Mouse (Mus musculus) liver, embryonic 13.5 days (tissue): ENCODE measurements around the gene Tufm. TPM values are rescaled to one million over a fixed set of nuclear protein-coding genes. Genes with fewer than 3 reads are reported as not detected.
A peak's percentile ranks its signal among the peaks of the same experiment; 100 is the strongest.

Source experiments
- ATAC-seq: fragments of 200-750 bp; cut with Nextera tagmentation; 2 replicates; pipeline ENCODE4 v1.8.0; 2017; ENCODE audit warnings: low read depth, mild to moderate bottlenecking, moderate number of reproducible peaks, moderate library complexity
- DNase-seq: peaks from one replicate; pipeline ENCODE4 v3.0.0; 2022
- H3K27ac ChIP-seq: fragments of 300-500 bp; sonication (generic); 2 replicates; pipeline ENCODE4 v1.5.1; 2015; ENCODE audit warnings: moderate library complexity, mild to moderate bottlenecking, inconsistent platforms
- H3K27me3 ChIP-seq: fragments of 300-500 bp; sonication (generic); 2 replicates; pipeline ENCODE4 v1.6.1; 2015; ENCODE audit warnings: mild to moderate bottlenecking, inconsistent platforms
- H3K36me3 ChIP-seq: fragments of 300-500 bp; sonication (generic); 2 replicates; pipeline ENCODE4 v1.6.1; 2015; ENCODE audit warnings: mild to moderate bottlenecking, inconsistent platforms
- H3K4me1 ChIP-seq: fragments of 300-500 bp; sonication (generic); replicated peaks from 2 replicates; pipeline ENCODE4 v1.6.1; 2015; ENCODE audit warnings: inconsistent platforms
- H3K4me2 ChIP-seq: fragments of 300-500 bp; sonication (generic); 2 replicates; pipeline ENCODE4 v1.6.1; 2015; ENCODE audit warnings: inconsistent platforms, mild to moderate bottlenecking, moderate library complexity
- H3K4me3 ChIP-seq: fragments of 300-500 bp; sonication (generic); replicated peaks from 2 replicates; pipeline ENCODE4 v1.5.1; 2015; ENCODE audit warnings: mild to moderate bottlenecking, inconsistent platforms
- H3K9ac ChIP-seq: fragments of 300-500 bp; sonication (generic); 2 replicates; pipeline ENCODE4 v1.6.1; 2015; ENCODE audit warnings: mild to moderate bottlenecking, inconsistent platforms
- H3K9me3 ChIP-seq: fragments of 300-500 bp; sonication (generic); replicated peaks from 2 replicates; pipeline ENCODE4 v1.6.1; 2016; ENCODE audit warnings: inconsistent platforms
- WGBS: fragments of 180-500 bp; shearing (Covaris S2); methylation state at CpG from one replicate; pipeline ENCODE4 v1.1.7; 2015; ENCODE audit not compliant: insufficient replicate concordance; 5-methylcytosine and 5-hydroxymethylcytosine counted together
- polyA plus RNA-seq: library from polyadenylated mRNA; unstranded; fragments of >200 nt; fragmentation: Nextera tagmentation; extraction: Ambion mirVana; gene quantifications from 2 replicates; pipeline ENCODE4 v1.2.1, GENCODE M21; 2015

Tufm gene
- polyA plus RNA-seq, 1 experiment from 2014 or later, result 111 TPM

DNA sequence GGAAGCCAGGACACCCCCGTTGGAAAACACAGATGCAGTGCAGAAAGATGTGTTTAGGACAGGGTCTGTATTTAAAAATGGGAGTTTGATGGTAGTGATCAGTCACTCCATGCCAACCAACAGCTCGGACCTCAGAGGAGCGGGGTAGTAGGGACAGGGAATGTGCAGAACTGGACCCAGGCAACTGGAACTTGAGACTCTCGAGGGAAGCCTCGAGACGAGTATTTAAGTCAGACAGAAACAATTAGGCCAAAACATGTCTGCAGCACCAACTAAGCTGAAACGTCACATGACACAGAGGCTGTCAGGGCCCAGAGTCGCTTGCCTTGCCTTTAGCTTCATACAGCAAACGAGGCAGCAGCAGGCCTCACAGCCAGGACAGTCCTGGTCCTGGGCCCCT lies 21.0 kb upstream of the Tufm start:
- DNase-seq (no peak), ATAC-seq (no peak)
- Histone ChIP-seq H3K9me3 (no peaks in the 10 kb centered on the region), H3K4me1 (peaks cover 47% of the 10 kb centered on the region), H3K9ac (no peak overlapping the region), H3K36me3 (peaks cover 48% of the 10 kb centered on the region), H3K27ac (no peak overlapping the region), H3K4me2 (no peak overlapping the region), H3K4me3 (no peak overlapping the region), H3K27me3 (no peaks in the 10 kb centered on the region; the same call in 1 of the 2 replicates)
- WGBS, result 63% methylated on average over 9 of the region's 9 CpGs

DNA sequence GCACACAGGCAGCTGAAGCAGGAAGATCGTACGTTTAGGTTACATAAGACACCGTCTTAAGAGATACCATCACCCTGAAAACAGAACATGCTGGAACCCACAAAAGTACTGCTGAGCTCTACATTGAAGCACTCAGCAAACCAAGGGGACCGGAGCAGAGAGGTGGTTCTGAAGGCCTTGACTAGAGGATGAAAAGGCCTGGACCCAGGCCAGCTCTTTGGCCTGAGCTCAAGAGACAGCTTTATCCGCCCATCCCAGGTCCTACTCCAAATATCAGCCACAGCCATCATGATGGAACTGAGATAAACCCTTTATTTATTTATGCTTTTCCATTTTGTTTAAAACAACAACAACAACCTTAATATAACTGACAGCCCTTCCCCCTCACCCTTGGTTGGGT lies 20.5 kb upstream of the Tufm start:
- Histone ChIP-seq H3K27me3 (no peaks in the 10 kb centered on the region; the same call in 1 of the 2 replicates), H3K36me3 (peaks cover 54% of the 10 kb centered on the region), H3K4me1 (peaks cover 53% of the 10 kb centered on the region), H3K4me2 (no peak overlapping the region), H3K27ac (no peak overlapping the region), H3K4me3 (no peak overlapping the region), H3K9me3 (no peaks in the 10 kb centered on the region), H3K9ac (no peak overlapping the region)
- WGBS, result 66% methylated on average over 5 of the region's 5 CpGs
- no peak for DNase-seq
- ATAC-seq, result no peak

DNA sequence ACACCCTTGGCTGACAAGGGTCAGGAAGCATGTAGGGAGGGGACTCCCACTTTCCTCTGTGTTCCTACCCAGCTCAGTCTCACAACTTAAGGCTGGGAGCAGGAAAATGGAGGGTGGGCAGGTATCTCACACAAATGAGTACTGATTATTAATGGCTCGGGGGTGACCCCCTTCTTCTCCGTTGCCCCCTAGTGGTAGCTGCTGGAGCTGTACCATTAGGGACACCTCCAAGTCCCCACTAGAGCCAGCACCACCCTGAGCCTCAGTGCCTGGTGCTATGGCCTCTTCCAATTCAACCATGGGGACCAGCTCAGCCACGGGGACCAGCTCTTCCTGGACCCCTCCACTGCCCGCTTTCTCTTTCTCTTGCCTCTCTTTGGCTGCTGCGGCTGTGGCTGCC lies 19.9 kb upstream of the Tufm start:
- Histone ChIP-seq H3K27me3 (no peaks in the 10 kb centered on the region; the same call in 1 of the 2 replicates), H3K9ac (no peak overlapping the region), H3K4me3 (no peak overlapping the region), H3K9me3 (no peaks in the 10 kb centered on the region), H3K36me3 (peaks cover 59% of the 10 kb centered on the region), H3K4me2 (no peak overlapping the region), H3K27ac (no peak overlapping the region), H3K4me1 (peaks cover 58% of the 10 kb centered on the region)
- 45% methylated on average over 5 of the region's 5 CpGs for WGBS
- DNase-seq (peak; percentile 40), ATAC-seq (peak; percentile 32; the same call in 1 of the 2 replicates)

DNA sequence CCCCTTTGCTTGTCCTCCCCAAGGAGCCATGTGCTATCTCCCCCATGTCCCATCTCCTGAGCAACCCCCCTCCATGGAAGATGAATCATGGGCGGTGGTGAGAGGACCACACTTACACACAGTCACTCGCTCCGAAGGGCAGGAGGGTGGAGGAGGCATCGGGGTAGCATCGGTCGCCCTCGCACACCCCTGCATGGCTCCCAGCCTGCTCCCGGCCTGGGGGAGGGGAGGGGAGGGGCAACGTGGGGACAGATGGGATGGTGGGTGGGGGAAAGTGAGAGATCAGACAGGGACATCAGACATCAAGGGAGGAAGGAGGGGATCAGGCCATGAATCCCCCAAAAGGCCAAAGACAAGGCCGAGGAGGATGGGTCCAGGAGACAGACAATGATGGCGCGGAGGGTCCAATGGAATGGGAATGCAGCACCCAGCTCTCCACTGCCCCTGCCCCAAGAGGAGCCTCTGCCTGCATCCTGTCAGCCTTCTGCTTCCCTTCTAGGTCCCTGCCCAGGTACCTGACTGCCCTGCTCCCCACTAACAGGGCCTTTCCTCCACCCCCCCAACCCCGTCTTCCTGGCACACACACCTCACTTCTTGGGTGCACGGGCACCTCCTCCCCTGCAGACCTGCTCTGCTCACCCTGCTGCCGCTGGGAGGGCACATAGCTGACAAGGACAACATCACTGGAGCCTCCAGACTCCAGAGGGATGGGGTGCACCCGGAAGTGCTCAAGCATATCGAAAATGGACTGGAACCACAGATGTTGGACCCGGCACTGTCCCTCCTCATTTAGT lies 19.1 kb upstream of the Tufm start:
- H3K4me2 ChIP-seq, result no peak overlapping the region
- ATAC-seq (no peak), DNase-seq (no peak)
- WGBS, result 84% methylated on average over 18 of the region's 18 CpGs
- H3K9me3 ChIP-seq, result no peaks in the 10 kb centered on the region
- peaks cover 64% of the 10 kb centered on the region for H3K4me1 ChIP-seq
- peaks cover 66% of the 10 kb centered on the region for H3K36me3 ChIP-seq
- H3K4me3 ChIP-seq, result no peak overlapping the region
- no peak overlapping the region for H3K27ac ChIP-seq
- no peaks in the 10 kb centered on the region; the same call in 1 of the 2 replicates for H3K27me3 ChIP-seq
- H3K9ac ChIP-seq, result no peak overlapping the region

DNA sequence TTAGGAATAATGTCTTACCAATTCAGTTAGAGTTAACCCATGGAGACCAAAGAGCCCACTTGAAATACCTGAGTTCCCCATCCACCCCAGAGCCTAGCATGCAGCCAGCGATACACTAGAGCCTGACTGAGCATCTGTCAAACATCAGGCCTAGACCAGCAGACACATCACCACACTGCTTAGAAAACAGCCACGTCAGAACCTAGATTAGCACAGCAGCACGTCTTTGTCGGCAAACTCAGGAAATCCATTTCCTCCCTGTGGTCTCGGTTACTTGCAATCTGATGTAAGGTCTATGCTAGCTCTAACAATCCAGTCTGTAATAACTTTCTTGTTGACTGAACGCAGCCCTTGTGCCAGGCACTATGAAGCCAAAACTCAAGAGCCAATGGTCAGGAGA lies 17.1 kb upstream of the Tufm start:
- WGBS, result 21% methylated on average over 6 of the region's 6 CpGs
- Histone ChIP-seq H3K9me3 (no peaks in the 10 kb centered on the region), H3K27me3 (no peaks in the 10 kb centered on the region), H3K9ac (no peak overlapping the region), H3K4me2 (no peak overlapping the region), H3K4me3 (no peak overlapping the region), H3K27ac (peak overlapping the region; percentile 51), H3K36me3 (peaks cover 66% of the 10 kb centered on the region), H3K4me1 (peaks cover 61% of the 10 kb centered on the region)
- ATAC-seq (no peak), DNase-seq (no peak)

DNA sequence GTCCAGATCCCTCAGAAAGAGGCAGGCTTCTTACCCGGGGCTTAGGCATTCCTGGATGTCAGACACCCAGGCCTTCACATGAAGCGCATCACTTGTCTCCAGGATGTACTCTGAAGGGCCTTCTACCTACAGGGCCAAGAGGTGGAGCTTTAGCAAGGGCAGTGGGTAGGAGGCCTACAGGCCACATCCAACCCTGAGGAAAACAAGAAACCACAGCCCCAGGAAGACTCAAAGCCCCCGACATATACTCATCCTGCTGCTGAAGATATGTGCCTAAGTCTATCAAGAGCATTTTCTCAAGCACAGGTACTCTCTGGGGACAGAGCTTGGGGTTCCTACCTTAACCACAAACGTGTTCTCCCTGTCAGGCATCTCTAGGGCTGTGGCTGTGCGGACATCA lies 15.8 kb upstream of the Tufm start:
- Histone ChIP-seq H3K9ac (no peak overlapping the region), H3K27me3 (no peaks in the 10 kb centered on the region), H3K4me2 (no peak overlapping the region), H3K4me1 (peaks cover 58% of the 10 kb centered on the region), H3K27ac (no peak overlapping the region), H3K4me3 (no peak overlapping the region), H3K36me3 (peaks cover 64% of the 10 kb centered on the region), H3K9me3 (no peaks in the 10 kb centered on the region)
- ATAC-seq (no peak), DNase-seq (no peak)
- 64% methylated on average over 5 of the region's 5 CpGs for WGBS

DNA sequence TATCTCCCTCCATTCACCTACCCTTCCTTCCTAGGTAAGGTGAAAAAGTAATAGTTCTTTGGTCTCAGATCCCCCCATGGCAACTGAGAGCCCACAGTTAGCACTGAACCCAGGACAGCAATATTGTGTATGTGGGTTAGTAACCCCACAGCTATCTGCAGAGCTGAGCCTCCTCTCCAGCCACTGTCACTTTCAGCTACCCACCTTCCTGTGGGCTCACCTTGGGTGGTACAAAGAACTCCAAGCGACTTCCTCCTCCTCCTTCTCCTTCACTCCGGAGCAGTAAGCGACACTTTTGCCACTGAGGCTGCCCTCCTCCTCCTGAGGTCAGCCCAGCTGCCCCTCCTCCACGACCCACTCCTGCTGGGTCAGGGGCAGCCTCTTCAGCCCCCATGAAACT lies 15.3 kb upstream of the Tufm start:
- DNase-seq (no peak), ATAC-seq (no peak)
- no peak overlapping the region for H3K4me3 ChIP-seq
- peak overlapping the region; percentile 90 for H3K4me2 ChIP-seq
- no peak overlapping the region for H3K27ac ChIP-seq
- 40% methylated on average over 4 of the region's 4 CpGs for WGBS
- H3K9ac ChIP-seq, result no peak overlapping the region
- H3K27me3 ChIP-seq, result no peaks in the 10 kb centered on the region
- peaks cover 59% of the 10 kb centered on the region for H3K36me3 ChIP-seq
- peaks cover 58% of the 10 kb centered on the region for H3K4me1 ChIP-seq
- H3K9me3 ChIP-seq, result no peaks in the 10 kb centered on the region

DNA sequence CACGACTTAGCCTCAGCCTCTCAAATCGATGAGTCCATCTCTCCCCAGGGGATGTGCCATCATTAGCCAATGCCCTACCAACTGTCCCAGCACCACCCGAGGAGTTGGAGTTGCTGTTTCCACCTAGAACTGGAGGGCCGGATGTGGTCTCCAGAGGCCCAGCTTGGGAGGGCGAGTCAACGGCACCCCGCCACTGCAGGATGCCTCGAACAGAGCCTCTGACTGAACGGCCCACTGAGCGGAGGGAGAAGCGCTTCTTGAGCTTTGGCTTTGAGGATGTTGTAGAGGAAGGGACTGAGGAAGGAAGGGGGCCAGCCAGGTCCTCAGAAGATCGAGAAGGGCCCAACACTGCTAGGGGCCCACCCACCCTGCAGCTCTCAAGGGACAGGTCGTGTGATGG lies 14.9 kb upstream of the Tufm start:
- no peak for ATAC-seq
- Histone ChIP-seq H3K36me3 (peaks cover 54% of the 10 kb centered on the region), H3K27ac (peak overlapping the region; percentile 45; the same call in 1 of the 2 replicates), H3K4me1 (peaks cover 56% of the 10 kb centered on the region), H3K9ac (peak overlapping the region; percentile 13; the same call in 1 of the 2 replicates), H3K9me3 (no peaks in the 10 kb centered on the region), H3K27me3 (no peaks in the 10 kb centered on the region), H3K4me2 (peak overlapping the region; percentile 90), H3K4me3 (no peak overlapping the region)
- WGBS, result 41% methylated on average over 13 of the region's 13 CpGs
- DNase-seq, result no peak

DNA sequence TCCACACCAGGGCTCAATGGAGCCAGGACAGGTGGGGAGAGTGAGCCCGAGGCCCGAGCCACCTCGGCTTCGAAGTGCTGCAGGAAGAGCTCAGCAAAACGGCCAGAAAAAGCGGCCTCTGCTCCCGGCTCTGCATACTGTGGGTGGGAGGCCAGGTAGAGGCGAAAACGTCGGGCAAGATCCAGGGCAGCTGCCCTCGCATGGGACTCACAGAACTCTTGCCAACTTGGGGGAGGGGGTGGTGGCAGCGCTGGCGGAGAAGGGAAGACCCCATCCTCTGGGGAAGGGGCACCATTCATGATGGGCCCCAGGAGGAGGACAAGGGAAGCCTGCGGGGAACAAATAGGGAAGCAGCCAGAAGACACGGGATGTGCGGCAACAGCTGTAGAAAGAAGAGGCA lies 14.4 kb upstream of the Tufm start:
- Histone ChIP-seq H3K9me3 (no peaks in the 10 kb centered on the region), H3K4me2 (peak overlapping the region; percentile 90), H3K27me3 (no peaks in the 10 kb centered on the region), H3K4me3 (peak overlapping the region; percentile 88; the same call in 1 of the 2 replicates), H3K36me3 (peaks cover 50% of the 10 kb centered on the region), H3K27ac (peak overlapping the region; percentile 45; the same call in 1 of the 2 replicates), H3K4me1 (peaks cover 56% of the 10 kb centered on the region), H3K9ac (peak overlapping the region; percentile 13; the same call in 1 of the 2 replicates)
- 57% methylated on average over 16 of the region's 16 CpGs for WGBS
- ATAC-seq (no peak), DNase-seq (no peak)

DNA sequence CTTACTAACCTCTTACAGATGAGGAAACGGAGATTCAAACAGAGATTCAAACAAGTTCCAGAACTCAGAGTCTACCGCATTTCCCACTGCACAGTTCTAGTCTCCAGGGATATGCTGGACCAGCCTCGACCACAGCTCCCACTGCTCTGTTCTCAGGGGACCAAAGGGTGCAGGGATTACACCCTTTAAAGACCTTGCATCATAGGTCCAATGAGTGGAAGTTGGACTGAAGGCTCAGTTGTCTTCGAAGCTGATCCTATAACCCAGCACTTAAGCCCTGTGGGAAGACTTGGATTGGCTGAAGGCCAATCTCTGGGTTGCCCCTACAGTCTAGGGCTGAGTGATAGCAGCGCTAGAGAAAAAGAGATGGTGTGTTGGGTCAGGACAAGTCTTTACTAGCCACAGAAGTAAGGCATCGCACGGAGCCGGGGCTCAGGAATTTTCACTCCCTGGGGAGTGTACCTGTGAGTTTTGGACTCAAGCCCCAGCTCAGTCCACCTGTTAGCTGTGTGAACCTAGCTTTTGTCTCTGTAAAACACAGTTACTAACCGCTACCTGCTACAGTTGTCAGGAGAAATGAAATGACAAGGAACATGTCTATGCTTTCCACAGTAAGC lies 13.6 kb upstream of the Tufm start:
- Histone ChIP-seq H3K4me1 (peaks cover 56% of the 10 kb centered on the region), H3K9me3 (no peaks in the 10 kb centered on the region), H3K9ac (peak overlapping the region; percentile 93), H3K4me3 (peak overlapping the region; percentile 88), H3K27ac (peak overlapping the region; percentile 90), H3K4me2 (peak overlapping the region; percentile 90), H3K36me3 (peaks cover 42% of the 10 kb centered on the region), H3K27me3 (no peaks in the 10 kb centered on the region)
- 79% methylated on average over 9 of the region's 9 CpGs for WGBS
- ATAC-seq (no peak), DNase-seq (no peak)

DNA sequence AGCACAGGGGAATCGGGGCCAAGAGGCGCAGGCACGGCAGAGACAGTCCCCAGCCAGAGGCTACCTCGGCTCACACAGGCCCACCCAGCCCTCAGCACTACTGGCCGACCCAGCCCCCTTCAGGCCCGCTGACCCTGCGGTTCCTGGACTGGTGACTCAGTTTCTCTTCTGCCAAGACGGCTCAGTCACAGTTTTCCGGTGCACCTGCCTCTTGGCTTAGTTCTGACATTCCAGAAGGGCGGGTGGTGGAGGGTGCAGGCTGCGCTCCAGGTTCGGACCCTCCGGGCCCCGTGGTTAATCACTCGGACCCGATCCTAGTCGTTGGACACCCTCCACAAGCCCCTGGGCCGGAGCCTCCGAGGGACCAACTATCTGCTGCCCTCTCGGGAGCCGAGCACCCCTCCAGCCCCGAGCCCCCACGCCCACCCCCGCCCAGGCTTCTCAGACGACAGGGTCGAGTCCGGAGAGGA lies 12.6 kb upstream of the Tufm start:
- H3K9ac ChIP-seq, result peak overlapping the region; percentile 93
- H3K27me3 ChIP-seq, result no peaks in the 10 kb centered on the region
- H3K4me1 ChIP-seq, result peaks cover 56% of the 10 kb centered on the region
- peak overlapping the region; percentile 88 for H3K4me3 ChIP-seq
- no peak for DNase-seq
- H3K36me3 ChIP-seq, result peaks cover 33% of the 10 kb centered on the region
- no peaks in the 10 kb centered on the region for H3K9me3 ChIP-seq
- H3K27ac ChIP-seq, result peak overlapping the region; percentile 90
- H3K4me2 ChIP-seq, result peak overlapping the region; percentile 90
- ATAC-seq, result peak; percentile 21
- under 1% methylated on average over 27 of the region's 27 CpGs for WGBS
